In the genomic region with DNA sequence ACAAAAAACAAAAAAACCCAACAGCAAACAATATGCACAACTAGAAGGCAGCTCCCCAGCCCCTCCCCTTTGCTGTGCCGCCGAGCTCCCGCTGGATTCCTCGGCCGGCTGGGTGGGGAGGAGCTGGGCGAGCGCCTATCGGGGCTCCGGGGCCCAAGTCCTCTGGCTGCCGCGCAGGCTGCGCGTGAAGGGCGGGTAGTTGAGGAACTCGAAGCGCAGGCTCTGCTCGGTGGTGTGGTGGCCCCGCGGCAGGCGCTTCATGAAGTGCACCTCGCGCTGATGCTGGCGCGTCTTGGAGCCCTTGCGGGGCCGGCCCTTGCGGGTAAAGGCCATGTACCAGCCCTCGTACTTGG, we compare ENCODE assay signal across 9 mouse cellular contexts. TPM values are rescaled to one million over a fixed set of nuclear protein-coding genes. Genes with fewer than 3 reads are reported as not detected.
A peak's percentile ranks its signal among the peaks of the same experiment; 100 is the strongest.
DNase-seq lines count a peak whose midpoint lies in the region; ATAC-seq and TF ChIP-seq lines count a peak whose summit lies in the region.
"Had no signal": no experiment of that assay in that cellular context is flagged by ENCODE, and none has a peak within 500 bp of the region (broad histone marks: within the 10 kb centered on the region; RNA-seq: fewer than 3 reads in every experiment).

No protein-coding gene starts in this region.

- peaks cover 3% of the 10 kb centered on the region for H3K27me3 ChIP-seq in kidney, adult 2 months (replicated peaks; ENCODE audit: control insufficient read depth, insufficient read depth, low read length)
- peaks cover 91% of the 10 kb centered on the region for H3K27me3 ChIP-seq in heart, embryonic 12.5 days (replicated peaks)
- peaks cover 46% of the 10 kb centered on the region for H3K27me3 ChIP-seq in kidney, postnatal 0 days (ENCODE audit: insufficient read depth, low read length)
- H3K27me3 ChIP-seq in stomach, embryonic 16.5 days (ENCODE audit: control insufficient read depth, insufficient read depth, low read length): peaks cover 76% of the 10 kb centered on the region

- DNase-seq in kidney, adult 2 months: peak; percentile 43
- DNase-seq in kidney, adult 11 months: no peak
- peak; percentile 70 for DNase-seq in adrenal gland, postnatal 14 days
- peak; percentile 66 for DNase-seq in kidney, postnatal 0 days (ENCODE audit: low spot score)
- DNase-seq in lung, postnatal 36 days: peak; percentile 31
- DNase-seq in spleen, adult 18-20 months: no peak

- H3K27ac ChIP-seq in kidney, adult 2 months (ENCODE audit: insufficient read depth, low read depth, low read length): no peak overlapping the region
- H3K27ac ChIP-seq in heart, embryonic 12.5 days (ENCODE audit: poor library complexity, severe bottlenecking): no peak overlapping the region
- H3K27ac ChIP-seq in kidney, postnatal 0 days: no peak overlapping the region
- no peak overlapping the region for H3K27ac ChIP-seq in stomach, embryonic 16.5 days (ENCODE audit: low read length)

- TF ChIP-seq POLR2A in kidney, adult 2 months (IDR thresholded peaks at IDR 0.05; ENCODE audit: low read depth, low read length): no peak

- no peaks in the 10 kb centered on the region for H3K9me3 ChIP-seq in heart, embryonic 12.5 days (replicated peaks)
- no peaks in the 10 kb centered on the region for H3K9me3 ChIP-seq in kidney, postnatal 0 days (replicated peaks; ENCODE audit: low read length)
- H3K9me3 ChIP-seq in stomach, embryonic 16.5 days (replicated peaks; ENCODE audit: control insufficient read depth, low read length): no peaks in the 10 kb centered on the region

- 7% methylated on average over 28 of the region's 28 CpGs for WGBS in kidney, adult 2 months
- WGBS in heart, embryonic 12.5 days: 1% methylated on average over 28 of the region's 28 CpGs
- whole genome bisulfite sequencing in kidney, postnatal 0 days: 3% methylated on average over 28 of the region's 28 CpGs
- 2% methylated on average over 28 of the region's 28 CpGs for WGBS in stomach, embryonic 16.5 days

- ATAC-seq in heart, embryonic 12.5 days (ENCODE audit: insufficient number of reproducible peaks, low FRiP score): 0 out of 2 replicates have a peak, but pooled peaks have one; percentile 22
- 0 out of 2 replicates have a peak, but pooled peaks have one; percentile 48 for ATAC-seq in kidney, postnatal 0 days (replicated peaks; ENCODE audit: low FRiP score, low read depth)
- peak; percentile 51 for ATAC-seq in stomach, embryonic 16.5 days (ENCODE audit: insufficient read depth, low FRiP score)

- H3K4me3 ChIP-seq in kidney, adult 2 months (ENCODE audit: insufficient read depth, low read depth, low read length): no peak overlapping the region
- H3K4me3 ChIP-seq in heart, embryonic 12.5 days: peak overlapping the region; percentile 33
- 0 out of 2 replicates have a peak overlapping the region, but pooled peaks have one; percentile 17 for H3K4me3 ChIP-seq in kidney, postnatal 0 days (replicated peaks; ENCODE audit: low read depth, low read length)
- H3K4me3 ChIP-seq in stomach, embryonic 16.5 days (replicated peaks; ENCODE audit: low read length): peak overlapping the region; percentile 35

- H3K36me3 ChIP-seq in kidney, adult 2 months (ENCODE audit: control insufficient read depth, insufficient read depth, low read length): no peaks in the 10 kb centered on the region
- no peaks in the 10 kb centered on the region for H3K36me3 ChIP-seq in heart, embryonic 12.5 days
- H3K36me3 ChIP-seq in kidney, postnatal 0 days (ENCODE audit: insufficient read depth, low read length): no peaks in the 10 kb centered on the region
- H3K36me3 ChIP-seq in stomach, embryonic 16.5 days (ENCODE audit: control insufficient read depth, insufficient read depth, low read length): no peaks in the 10 kb centered on the region

- H3K9ac ChIP-seq in heart, embryonic 12.5 days: peak overlapping the region; percentile 60
- H3K9ac ChIP-seq in kidney, postnatal 0 days (ENCODE audit: low read depth, low read length): no peak overlapping the region
- peak overlapping the region; percentile 42; the same call in 1 of the 2 replicates for H3K9ac ChIP-seq in stomach, embryonic 16.5 days (ENCODE audit: low read length)

- no peak for TF ChIP-seq CTCF in kidney, adult 2 months (conservative IDR thresholded peaks at IDR 0.05; ENCODE audit: insufficient read depth, insufficient read length, low read depth, low read length)
- no peak for TF ChIP-seq CTCF in kidney, postnatal 0 days (IDR thresholded peaks at IDR 0.05; ENCODE audit: low read depth)

- H3K4me1 ChIP-seq in kidney, adult 2 months (ENCODE audit: control insufficient read depth, insufficient read depth, low read length): no peaks in the 10 kb centered on the region
- H3K4me1 ChIP-seq in heart, embryonic 12.5 days (replicated peaks): peaks cover 10% of the 10 kb centered on the region
- H3K4me1 ChIP-seq in kidney, postnatal 0 days (replicated peaks; ENCODE audit: insufficient read depth, low read length): peaks cover 14% of the 10 kb centered on the region
- peaks cover 11% of the 10 kb centered on the region for H3K4me1 ChIP-seq in stomach, embryonic 16.5 days (ENCODE audit: control insufficient read depth, insufficient read depth, low read length)

- peak overlapping the region; percentile 66 for H3K4me2 ChIP-seq in heart, embryonic 12.5 days
- peak overlapping the region; percentile 47 for H3K4me2 ChIP-seq in kidney, postnatal 0 days (ENCODE audit: low read length)
- peak overlapping the region; percentile 58 for H3K4me2 ChIP-seq in stomach, embryonic 16.5 days (ENCODE audit: low read depth, low read length)

RNA-seq across cellular contexts. Expression of gene Fgf8, which starts 5.9 kb away (rescaled TPM):
- not detected in 2 replicates for polyA plus RNA-seq in kidney, adult 2 months (2012; rRNA removed)
- total RNA-seq in adrenal gland, postnatal 14 days (2021): not detected in 2 replicates
- not detected in 2 replicates for polyA plus RNA-seq in heart, embryonic 12.5 days (2016; fragmentation: Nextera tagmentation; extraction: Ambion mirVana)
- polyA plus RNA-seq in kidney, postnatal 0 days (2015; fragmentation: Nextera tagmentation; extraction: Ambion mirVana): 20.8 and 24.2 TPM in 2 replicates
- polyA plus RNA-seq in stomach, embryonic 16.5 days (2015; fragmentation: Nextera tagmentation; extraction: Ambion mirVana): not detected in 2 replicates
- total RNA-seq: left cerebral cortex, adult 18-20 months had no signal

RNA-seq across cellular contexts. Expression of gene Npm3, which starts 12.6 kb away (rescaled TPM):
- 36.9 and 42.3 TPM in 2 replicates for polyA plus RNA-seq in kidney, adult 2 months (2012; rRNA removed)
- 27.1 and 33.6 TPM in 2 replicates for total RNA-seq in adrenal gland, postnatal 14 days (2021)
- 9.5 and 11.2 TPM in 2 replicates for polyA plus RNA-seq in heart, embryonic 12.5 days (2016; fragmentation: Nextera tagmentation; extraction: Ambion mirVana)
- 16.7 and 18.0 TPM in 2 replicates for polyA plus RNA-seq in kidney, postnatal 0 days (2015; fragmentation: Nextera tagmentation; extraction: Ambion mirVana)
- 13.8 and 15.6 TPM in 2 replicates for polyA plus RNA-seq in stomach, embryonic 16.5 days (2015; fragmentation: Nextera tagmentation; extraction: Ambion mirVana)

RNA-seq across cellular contexts. Expression of gene Mgea5, which starts 46.8 kb away (rescaled TPM):
- 22.6 and 27.3 TPM in 2 replicates for polyA plus RNA-seq in kidney, adult 2 months (2012; rRNA removed)
- total RNA-seq in adrenal gland, postnatal 14 days (2021): 71.8 and 76.5 TPM in 2 replicates
- 51.7 and 52.8 TPM in 2 replicates for polyA plus RNA-seq in heart, embryonic 12.5 days (2016; fragmentation: Nextera tagmentation; extraction: Ambion mirVana)
- 32.8 and 33.0 TPM in 2 replicates for polyA plus RNA-seq in kidney, postnatal 0 days (2015; fragmentation: Nextera tagmentation; extraction: Ambion mirVana)
- polyA plus RNA-seq in stomach, embryonic 16.5 days (2015; fragmentation: Nextera tagmentation; extraction: Ambion mirVana): 35.9 and 40.5 TPM in 2 replicates

Comparison
In these comparisons a context has a peak if more than half of its experiments do, and no peak if none do; other contexts are left out.
1. DNase-seq: peak in kidney, adult 2 months (single experiment), adrenal gland, postnatal 14 days (single experiment), kidney, postnatal 0 days (single experiment) and lung, postnatal 36 days (single experiment); none in kidney, adult 11 months (single experiment) and spleen, adult 18-20 months (0 of 2).
2. RNA of gene Fgf8, which starts 5.9 kb away (polyA plus RNA-seq): 20.8 to 24.2 TPM in kidney, postnatal 0 days; not detected in kidney, adult 2 months, not detected in heart, embryonic 12.5 days and not detected in stomach, embryonic 16.5 days; every median in the first group is over 10 times any median in the second.
3. Peak in every context shown above with its lines, with median percentiles within 50 percentile points of each other: ATAC-seq and H3K4me2 ChIP-seq.